Mouse (Mus musculus) layer of hippocampus, adult 2 months (tissue): ENCODE measurements around the gene Dlgap3. TPM values are rescaled to one million over a fixed set of nuclear protein-coding genes. Genes with fewer than 3 reads are reported as not detected.

Experiments
- DNase-seq, 2 experiments: peaks; one replicate each; pipeline ENCODE4 v3.0.0; 2022; ENCODE audit warnings: low spot score in 2 of 2
- H3K27ac ChIP-seq: fragments of 200-600 bp; 2 replicates; pipeline ENCODE4 v1.8.1; 2022
- H3K4me3 ChIP-seq: fragments of 200-600 bp; 2 replicates; pipeline ENCODE4 v1.8.1; 2022; ENCODE audit warnings: mild to moderate bottlenecking
- CTCF ChIP-seq: fragments of 200-600 bp; conservative IDR thresholded peaks from 2 replicates; pipeline ENCODE4 v1.8.1; 2022; ENCODE audit warnings: antibody characterized with exemption, mild to moderate bottlenecking, moderate library complexity
- total RNA-seq, 2 experiments: library from RNA; stranded (reverse); gene quantifications; 2 replicates each; pipeline ENCODE4 v1.2.3; 2021

The Dlgap3 gene
- total RNA-seq, 2 experiments from 2014 or later = 283 to 292 TPM

DNA sequence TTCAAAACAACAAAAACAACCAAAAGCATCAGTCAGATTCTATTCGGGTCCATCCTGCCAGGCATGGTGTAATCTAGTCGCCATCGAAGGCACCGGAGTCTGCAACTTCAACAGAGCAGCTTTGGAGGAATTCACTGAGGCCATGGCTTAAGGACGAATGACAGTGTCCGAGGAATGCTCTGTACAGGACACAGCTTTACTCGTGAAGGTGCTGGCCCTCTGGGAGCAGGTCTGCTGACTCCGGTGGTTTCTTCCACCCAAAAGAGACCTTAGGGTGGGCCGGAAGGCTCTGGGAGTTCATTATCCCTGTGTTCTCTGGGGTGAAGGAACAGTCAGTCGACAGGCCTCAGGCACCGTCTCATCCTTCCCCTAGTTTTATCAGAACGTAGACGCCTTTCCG is 92.6 kb downstream of the Dlgap3 start:
- Histone ChIP-seq H3K27ac (no peak overlapping the region), H3K4me3 (no peak overlapping the region)
- DNase-seq = no peak
- no peak for TF ChIP-seq CTCF

GRCm38 (mm10) chr4:127263438-127264182 is 94.6 kb downstream of the Dlgap3 start:
- DNase-seq = no peak
- H3K27ac ChIP-seq = no peak overlapping the region
- H3K4me3 ChIP-seq = no peak overlapping the region
- no peak for TF ChIP-seq CTCF

DNA sequence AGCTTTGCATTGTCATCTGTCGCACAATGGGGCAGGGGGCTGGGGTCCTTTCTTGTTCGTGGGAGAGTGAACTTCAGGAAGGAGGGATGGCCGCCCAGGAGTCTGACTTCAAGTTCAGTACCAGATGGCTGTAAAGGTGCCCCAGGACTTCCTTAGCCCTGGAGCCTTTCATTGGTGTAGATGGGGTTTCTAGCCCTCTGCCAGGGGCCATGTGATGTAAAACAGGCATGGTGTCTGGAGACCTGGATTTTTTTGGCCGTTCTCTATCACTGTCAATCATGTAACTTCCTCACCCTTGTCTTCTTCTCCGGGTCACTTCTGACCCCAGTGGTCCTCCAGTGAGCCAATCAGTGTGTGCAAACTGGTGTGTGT is 95.2 kb downstream of the Dlgap3 start:
- DNase-seq = no peak
- TF ChIP-seq CTCF = no peak
- no peak overlapping the region for H3K4me3 ChIP-seq
- no peak overlapping the region for H3K27ac ChIP-seq

GRCm38 (mm10) chr4:127278451-127279001 is 109.5 kb downstream of the Dlgap3 start:
- DNase-seq = no peak
- TF ChIP-seq CTCF = no peak
- no peak overlapping the region for H3K27ac ChIP-seq

DNA sequence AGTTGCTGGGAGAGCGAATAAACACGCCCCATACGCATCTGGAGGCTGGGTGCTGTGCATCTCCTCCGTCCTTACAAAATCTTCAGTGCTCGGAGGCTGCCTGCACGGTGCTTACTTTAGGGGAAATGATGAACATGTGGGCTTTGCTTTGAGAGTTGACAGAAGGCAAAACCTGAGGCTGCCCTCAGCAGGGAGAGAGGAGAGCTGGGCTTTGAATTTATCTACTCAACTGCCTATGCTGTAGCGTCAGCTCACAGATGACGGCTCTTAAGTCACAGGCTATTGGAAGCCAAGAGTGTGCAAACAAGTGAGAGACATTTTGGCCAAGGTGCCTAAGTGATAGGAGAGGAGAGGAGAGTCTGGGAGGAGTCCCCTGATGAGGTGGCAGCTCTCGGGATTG is 110.2 kb downstream of the Dlgap3 start:
- no peak for DNase-seq
- H3K27ac ChIP-seq = no peak overlapping the region
- no peak for TF ChIP-seq CTCF
- no peak overlapping the region for H3K4me3 ChIP-seq

More at GRCm38 (mm10) chr4:127278451-127279001, 109.5 kb downstream of the Dlgap3 start:
- no peak overlapping the region for H3K4me3 ChIP-seq

Other genes with a start within 250 kb of the Dlgap3 start
- gene Zmym4, start 201.1 kb upstream of the Dlgap3 start, total RNA-seq = 10 to 100 TPM; 47.6 to 51.9 TPM
- 100 to 1,000 TPM; 279 to 306 TPM for gene Sfpq, start 147.9 kb upstream of the Dlgap3 start, total RNA-seq
- gene Zmym1, start 108.1 kb upstream of the Dlgap3 start, total RNA-seq = 10 to 100 TPM; 12.9 to 14.3 TPM
- gene Zmym6, start 91.8 kb upstream of the Dlgap3 start, total RNA-seq = 10 to 100 TPM; 34.9 to 41.7 TPM
- gene Tmem35b, start 45.5 kb upstream of the Dlgap3 start, total RNA-seq = 1 to 10 TPM; 5.5 to 5.8 TPM
- gene Smim12, start 74.6 kb downstream of the Dlgap3 start, total RNA-seq = 10 to 100 TPM; 48.5 to 55.1 TPM
- 1 to 10 TPM; 2.2 to 4.2 TPM for gene Gja4, start 144.8 kb downstream of the Dlgap3 start, total RNA-seq
- gene Gjb3, start 161.6 kb downstream of the Dlgap3 start, total RNA-seq = under 1 TPM; 0.37 to 0.38 TPM
- not detected for gene Gjb4, start 184.9 kb downstream of the Dlgap3 start, total RNA-seq
- gene Gjb5, start 189.0 kb downstream of the Dlgap3 start, total RNA-seq = not detected